Mouse (Mus musculus): ENCODE data around the gene Cenpi. TPM values are rescaled to one million over a fixed set of nuclear protein-coding genes. Genes with fewer than 3 reads are reported as not detected.

The Cenpi gene
- polyA plus RNA-seq, 1 experiment from 2014 or later = 17.1 TPM

DNA sequence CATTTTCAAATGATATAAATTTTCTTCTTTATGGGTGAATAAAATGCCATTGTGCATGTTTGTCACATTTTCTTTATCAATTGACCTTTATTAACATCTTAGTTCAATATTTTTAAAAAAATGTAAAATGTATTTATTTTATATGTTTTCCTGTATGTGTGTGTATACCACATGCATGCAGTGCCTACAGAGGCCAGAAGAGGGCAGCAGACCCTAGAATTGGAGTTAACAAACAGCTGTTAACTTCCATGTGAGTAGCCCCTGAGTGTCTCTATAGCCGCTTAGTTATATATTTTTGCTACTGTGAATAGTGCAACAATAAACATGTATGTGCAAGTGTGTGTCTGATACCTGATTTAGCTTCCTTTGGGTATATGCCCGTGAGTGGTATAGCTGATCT lies 25.4 kb downstream of the Cenpi start:
- no peaks in the 10 kb centered on the region for H3K9me3 ChIP-seq (replicated peaks; ENCODE audit: control insufficient read depth, low read length)
- no peaks in the 10 kb centered on the region for H3K27me3 ChIP-seq (ENCODE audit: control insufficient read depth, insufficient read depth, low read depth, low read length)
- ATAC-seq (ENCODE audit: low read depth) = no peak
- H3K4me1 ChIP-seq (ENCODE audit: control insufficient read depth, low read depth, low read length) = no peaks in the 10 kb centered on the region
- H3K36me3 ChIP-seq (ENCODE audit: control insufficient read depth, insufficient read depth) = peaks cover 2% of the 10 kb centered on the region; the same call in 1 of the 2 replicates
- no peak overlapping the region for H3K4me3 ChIP-seq (ENCODE audit: low read depth, low read length)
- WGBS (ENCODE audit: insufficient replicate concordance) = 84% methylated on average over 2 of the region's 2 CpGs
- H3K9ac ChIP-seq (ENCODE audit: low read depth, low read length) = no peak overlapping the region
- H3K4me2 ChIP-seq (ENCODE audit: low read depth, low read length) = no peak overlapping the region
- H3K27ac ChIP-seq (ENCODE audit: low read length) = no peak overlapping the region

DNA sequence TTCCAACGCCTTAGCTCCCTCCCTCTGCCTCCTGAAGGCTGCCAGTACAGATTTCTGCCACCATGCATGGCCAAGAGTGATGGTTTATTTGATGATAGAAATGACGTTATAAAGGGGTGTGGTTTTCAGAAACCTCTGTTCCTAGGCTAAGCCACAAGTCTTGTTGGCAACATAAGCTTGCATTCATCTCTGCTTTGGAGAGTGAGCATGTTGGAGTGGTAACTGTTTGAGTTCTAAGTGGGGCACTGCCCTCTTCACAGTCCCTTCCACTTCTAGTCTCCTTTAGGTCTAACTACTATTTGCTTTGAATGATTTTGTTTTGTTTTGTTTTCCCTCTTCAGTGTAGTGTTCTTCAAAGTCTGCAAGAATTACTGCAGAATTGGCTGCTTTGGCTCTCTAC lies 34.9 kb downstream of the Cenpi start:
- ATAC-seq (ENCODE audit: low read depth) = no peak
- WGBS (ENCODE audit: insufficient replicate concordance) = 68% methylated on average over 2 of the region's 2 CpGs
- Histone ChIP-seq H3K4me1 (ENCODE audit: control insufficient read depth, low read depth, low read length) (no peaks in the 10 kb centered on the region), H3K4me3 (ENCODE audit: low read depth, low read length) (no peak overlapping the region), H3K4me2 (ENCODE audit: low read depth, low read length) (no peak overlapping the region), H3K9me3 (replicated peaks; ENCODE audit: control insufficient read depth, low read length) (no peaks in the 10 kb centered on the region), H3K9ac (ENCODE audit: low read depth, low read length) (no peak overlapping the region), H3K27ac (ENCODE audit: low read length) (no peak overlapping the region), H3K27me3 (ENCODE audit: control insufficient read depth, insufficient read depth, low read depth, low read length) (no peaks in the 10 kb centered on the region), H3K36me3 (ENCODE audit: control insufficient read depth, insufficient read depth) (no peaks in the 10 kb centered on the region; the same call in 1 of the 2 replicates)

DNA sequence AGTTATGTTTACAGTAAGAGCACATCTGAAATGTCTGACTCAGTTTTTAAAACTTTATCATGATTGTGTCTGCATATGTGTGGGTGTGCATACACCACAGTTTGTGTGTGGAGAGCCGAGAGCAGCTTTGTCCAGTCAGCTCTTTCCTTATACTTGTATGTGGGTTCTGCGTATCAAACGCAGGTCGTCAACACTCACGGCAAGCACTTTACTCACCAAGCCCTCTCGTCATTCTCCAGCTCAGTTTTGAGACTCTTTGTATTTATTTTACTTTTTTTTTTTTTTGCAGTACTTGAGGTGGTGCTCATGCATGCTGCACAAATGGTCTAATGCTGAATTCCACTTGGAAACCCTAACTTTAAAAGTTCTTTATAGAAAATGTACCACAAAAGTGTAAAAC lies 42.3 kb downstream of the Cenpi start:
- Histone ChIP-seq H3K9ac (ENCODE audit: low read depth, low read length) (no peak overlapping the region), H3K4me3 (ENCODE audit: low read depth, low read length) (no peak overlapping the region), H3K27me3 (ENCODE audit: control insufficient read depth, insufficient read depth, low read depth, low read length) (no peaks in the 10 kb centered on the region), H3K27ac (ENCODE audit: low read length) (no peak overlapping the region), H3K4me2 (ENCODE audit: low read depth, low read length) (no peak overlapping the region), H3K9me3 (replicated peaks; ENCODE audit: control insufficient read depth, low read length) (no peaks in the 10 kb centered on the region), H3K4me1 (ENCODE audit: control insufficient read depth, low read depth, low read length) (no peaks in the 10 kb centered on the region), H3K36me3 (ENCODE audit: control insufficient read depth, insufficient read depth) (peaks cover 3% of the 10 kb centered on the region; the same call in 1 of the 2 replicates)
- ATAC-seq (ENCODE audit: low read depth) = no peak
- 82% methylated on average over 6 of the region's 6 CpGs for WGBS (ENCODE audit: insufficient replicate concordance)

DNA sequence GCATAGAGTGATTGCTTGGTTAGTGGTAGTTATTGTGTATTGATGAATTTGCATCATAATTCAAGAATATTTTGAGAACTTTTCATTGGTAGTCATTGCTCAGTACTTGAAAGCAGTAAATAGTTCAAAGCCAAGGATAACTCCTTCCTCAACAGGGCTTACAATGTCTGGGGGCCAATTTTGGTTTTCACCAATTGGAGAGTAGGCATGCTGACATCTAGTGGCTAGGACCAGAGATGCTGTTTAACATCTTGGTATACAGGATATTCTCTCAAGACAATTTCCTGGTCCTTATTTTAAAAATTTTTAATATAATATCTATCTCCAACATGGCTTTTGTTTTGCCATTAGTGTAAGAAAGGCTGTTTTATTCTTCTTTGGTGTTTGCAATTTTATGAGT lies 46.0 kb downstream of the Cenpi start:
- no peak for ATAC-seq (ENCODE audit: low read depth)
- H3K4me1 ChIP-seq (ENCODE audit: control insufficient read depth, low read depth, low read length) = no peaks in the 10 kb centered on the region
- H3K4me2 ChIP-seq (ENCODE audit: low read depth, low read length) = no peak overlapping the region
- H3K9me3 ChIP-seq (replicated peaks; ENCODE audit: control insufficient read depth, low read length) = no peaks in the 10 kb centered on the region
- H3K4me3 ChIP-seq (ENCODE audit: low read depth, low read length) = no peak overlapping the region
- H3K9ac ChIP-seq (ENCODE audit: low read depth, low read length) = no peak overlapping the region
- peaks cover 3% of the 10 kb centered on the region; the same call in 1 of the 2 replicates for H3K36me3 ChIP-seq (ENCODE audit: control insufficient read depth, insufficient read depth)
- no peak overlapping the region for H3K27ac ChIP-seq (ENCODE audit: low read length)
- H3K27me3 ChIP-seq (ENCODE audit: control insufficient read depth, insufficient read depth, low read depth, low read length) = no peaks in the 10 kb centered on the region

DNA sequence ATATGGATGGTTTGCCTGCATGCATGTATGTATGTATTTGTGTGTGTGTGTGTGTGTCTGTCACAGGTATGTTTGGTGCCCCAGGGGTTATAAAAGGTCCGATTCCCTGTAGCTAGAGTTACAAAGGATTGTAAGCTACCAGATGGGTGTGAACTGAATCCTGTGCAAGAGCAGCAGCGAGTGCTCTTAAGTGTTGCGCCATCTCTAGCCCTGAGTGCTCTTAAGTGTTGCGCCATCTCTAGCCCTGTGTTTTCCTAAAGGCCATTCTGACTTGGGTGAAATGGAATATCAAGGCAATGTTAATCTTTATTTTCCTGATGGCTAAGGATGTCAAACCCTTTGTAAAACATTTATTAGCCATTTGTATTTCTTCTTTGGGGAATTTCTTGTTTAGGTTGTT lies 51.5 kb downstream of the Cenpi start:
- no peak overlapping the region for H3K9ac ChIP-seq (ENCODE audit: low read depth, low read length)
- H3K4me2 ChIP-seq (ENCODE audit: low read depth, low read length) = no peak overlapping the region
- ATAC-seq (ENCODE audit: low read depth) = no peak
- no peaks in the 10 kb centered on the region for H3K4me1 ChIP-seq (ENCODE audit: control insufficient read depth, low read depth, low read length)
- 78% methylated on average over 4 of the region's 4 CpGs for WGBS (ENCODE audit: insufficient replicate concordance)
- no peaks in the 10 kb centered on the region for H3K36me3 ChIP-seq (ENCODE audit: control insufficient read depth, insufficient read depth)
- H3K9me3 ChIP-seq (replicated peaks; ENCODE audit: control insufficient read depth, low read length) = no peaks in the 10 kb centered on the region
- no peaks in the 10 kb centered on the region for H3K27me3 ChIP-seq (ENCODE audit: control insufficient read depth, insufficient read depth, low read depth, low read length)
- H3K4me3 ChIP-seq (ENCODE audit: low read depth, low read length) = no peak overlapping the region
- H3K27ac ChIP-seq (ENCODE audit: low read length) = no peak overlapping the region

DNA sequence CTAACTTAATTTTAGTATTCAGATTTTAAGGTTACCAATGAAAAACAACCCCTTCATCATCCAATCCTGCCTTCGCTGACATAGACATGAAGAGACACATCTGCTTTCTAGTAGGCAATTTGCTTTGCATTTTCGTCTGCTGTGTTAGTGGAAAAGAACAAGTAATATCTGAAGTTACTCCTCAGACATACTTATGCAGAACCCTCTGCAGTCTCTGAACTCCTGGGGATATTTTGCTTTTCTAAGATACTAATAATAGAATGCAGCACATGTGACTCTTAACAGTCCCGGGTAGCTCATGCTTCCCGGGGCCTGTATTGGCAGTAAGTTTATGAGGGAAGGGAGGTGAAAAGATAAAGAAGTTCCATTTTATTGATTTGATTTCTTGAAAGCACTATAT lies 54.3 kb downstream of the Cenpi start:
- Histone ChIP-seq H3K36me3 (ENCODE audit: control insufficient read depth, insufficient read depth) (no peaks in the 10 kb centered on the region), H3K27me3 (ENCODE audit: control insufficient read depth, insufficient read depth, low read depth, low read length) (no peaks in the 10 kb centered on the region), H3K4me2 (ENCODE audit: low read depth, low read length) (no peak overlapping the region), H3K9me3 (replicated peaks; ENCODE audit: control insufficient read depth, low read length) (no peaks in the 10 kb centered on the region), H3K4me3 (ENCODE audit: low read depth, low read length) (no peak overlapping the region), H3K27ac (ENCODE audit: low read length) (no peak overlapping the region), H3K9ac (ENCODE audit: low read depth, low read length) (no peak overlapping the region), H3K4me1 (ENCODE audit: control insufficient read depth, low read depth, low read length) (no peaks in the 10 kb centered on the region)
- 82% methylated on average over 4 of the region's 4 CpGs for WGBS (ENCODE audit: insufficient replicate concordance)
- ATAC-seq (ENCODE audit: low read depth) = no peak

DNA sequence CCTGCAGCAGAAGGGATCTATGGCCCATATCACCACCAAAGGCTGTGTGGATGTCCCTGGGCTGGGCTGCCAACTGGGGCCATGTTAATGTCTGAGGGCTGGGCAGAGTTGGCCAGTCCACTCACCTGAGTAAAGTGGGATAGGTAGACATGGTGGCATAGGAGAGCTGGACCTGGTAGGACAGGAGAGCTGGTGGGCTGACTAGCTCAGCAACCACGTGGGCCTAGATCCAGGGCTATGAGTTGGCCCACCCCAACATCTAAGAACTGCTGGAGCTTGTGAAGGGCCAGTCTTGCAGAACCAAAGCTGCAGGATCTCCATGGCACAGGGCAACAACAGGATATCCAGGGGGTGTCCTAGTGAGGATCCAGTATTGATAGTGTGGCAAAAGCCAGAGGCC lies 57.5 kb downstream of the Cenpi start:
- no peak overlapping the region for H3K4me2 ChIP-seq (ENCODE audit: low read depth, low read length)
- H3K36me3 ChIP-seq (ENCODE audit: control insufficient read depth, insufficient read depth) = no peaks in the 10 kb centered on the region
- ATAC-seq (ENCODE audit: low read depth) = no peak
- 67% methylated on average over 1 of the region's 1 CpGs for WGBS (ENCODE audit: insufficient replicate concordance)
- H3K27ac ChIP-seq (ENCODE audit: low read length) = no peak overlapping the region
- H3K9ac ChIP-seq (ENCODE audit: low read depth, low read length) = no peak overlapping the region
- no peaks in the 10 kb centered on the region for H3K4me1 ChIP-seq (ENCODE audit: control insufficient read depth, low read depth, low read length)
- no peak overlapping the region for H3K4me3 ChIP-seq (ENCODE audit: low read depth, low read length)
- H3K9me3 ChIP-seq (replicated peaks; ENCODE audit: control insufficient read depth, low read length) = no peaks in the 10 kb centered on the region
- H3K27me3 ChIP-seq (ENCODE audit: control insufficient read depth, insufficient read depth, low read depth, low read length) = no peaks in the 10 kb centered on the region

DNA sequence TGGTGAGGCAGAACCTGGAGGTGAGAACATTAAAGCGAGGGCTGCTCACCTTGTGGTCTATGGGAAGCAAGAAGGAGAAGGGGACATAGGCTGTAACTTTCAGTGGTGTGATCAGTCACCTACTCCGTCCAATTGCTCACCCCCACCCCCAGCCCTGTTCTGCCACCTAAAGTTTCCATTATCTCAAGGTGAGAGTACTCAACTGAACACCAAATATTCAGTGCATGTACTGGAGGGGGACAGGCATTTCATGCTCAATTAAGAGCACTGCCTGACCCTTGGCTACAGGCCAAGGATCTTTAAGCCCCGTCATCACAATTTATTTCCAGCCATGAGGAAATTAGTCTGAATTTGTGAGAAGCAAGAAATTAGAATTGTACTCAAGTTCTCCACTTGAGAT lies 58.7 kb downstream of the Cenpi start:
- no peaks in the 10 kb centered on the region for H3K36me3 ChIP-seq (ENCODE audit: control insufficient read depth, insufficient read depth)
- WGBS (ENCODE audit: insufficient replicate concordance) = 78% methylated on average over 3 of the region's 3 CpGs
- no peak overlapping the region for H3K27ac ChIP-seq (ENCODE audit: low read length)
- no peak overlapping the region for H3K4me3 ChIP-seq (ENCODE audit: low read depth, low read length)
- no peaks in the 10 kb centered on the region for H3K9me3 ChIP-seq (replicated peaks; ENCODE audit: control insufficient read depth, low read length)
- no peak overlapping the region for H3K4me2 ChIP-seq (ENCODE audit: low read depth, low read length)
- no peaks in the 10 kb centered on the region for H3K4me1 ChIP-seq (ENCODE audit: control insufficient read depth, low read depth, low read length)
- no peak overlapping the region for H3K9ac ChIP-seq (ENCODE audit: low read depth, low read length)
- no peak for ATAC-seq (ENCODE audit: low read depth)
- H3K27me3 ChIP-seq (ENCODE audit: control insufficient read depth, insufficient read depth, low read depth, low read length) = no peaks in the 10 kb centered on the region

DNA sequence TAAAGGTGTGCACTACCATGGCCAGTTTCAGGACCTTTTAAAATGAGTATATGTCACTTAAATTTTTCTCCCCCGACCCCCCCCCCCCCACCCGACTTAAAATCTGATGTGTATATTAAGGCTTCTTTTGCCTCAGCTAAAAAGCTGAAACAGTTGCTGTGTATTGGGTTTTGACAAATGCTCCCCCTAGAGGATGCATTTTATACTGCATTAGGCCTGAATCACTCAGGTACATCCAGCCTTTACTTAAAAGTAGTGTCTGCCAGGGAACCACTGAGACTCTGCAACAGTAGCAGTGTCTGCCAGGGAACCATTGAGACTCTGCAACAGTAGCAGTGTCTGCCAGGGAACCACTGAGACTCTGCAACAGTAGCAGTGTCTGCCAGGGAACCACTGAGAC lies 63.4 kb downstream of the Cenpi start:
- Histone ChIP-seq H3K4me3 (ENCODE audit: low read depth, low read length) (no peak overlapping the region), H3K36me3 (ENCODE audit: control insufficient read depth, insufficient read depth) (no peaks in the 10 kb centered on the region), H3K27me3 (ENCODE audit: control insufficient read depth, insufficient read depth, low read depth, low read length) (no peaks in the 10 kb centered on the region), H3K9ac (ENCODE audit: low read depth, low read length) (no peak overlapping the region), H3K9me3 (replicated peaks; ENCODE audit: control insufficient read depth, low read length) (no peaks in the 10 kb centered on the region), H3K27ac (ENCODE audit: low read length) (no peak overlapping the region), H3K4me1 (ENCODE audit: control insufficient read depth, low read depth, low read length) (no peaks in the 10 kb centered on the region), H3K4me2 (ENCODE audit: low read depth, low read length) (no peak overlapping the region)
- WGBS (ENCODE audit: insufficient replicate concordance) = 0% methylated on average over 2 of the region's 2 CpGs
- no peak for ATAC-seq (ENCODE audit: low read depth)

DNA sequence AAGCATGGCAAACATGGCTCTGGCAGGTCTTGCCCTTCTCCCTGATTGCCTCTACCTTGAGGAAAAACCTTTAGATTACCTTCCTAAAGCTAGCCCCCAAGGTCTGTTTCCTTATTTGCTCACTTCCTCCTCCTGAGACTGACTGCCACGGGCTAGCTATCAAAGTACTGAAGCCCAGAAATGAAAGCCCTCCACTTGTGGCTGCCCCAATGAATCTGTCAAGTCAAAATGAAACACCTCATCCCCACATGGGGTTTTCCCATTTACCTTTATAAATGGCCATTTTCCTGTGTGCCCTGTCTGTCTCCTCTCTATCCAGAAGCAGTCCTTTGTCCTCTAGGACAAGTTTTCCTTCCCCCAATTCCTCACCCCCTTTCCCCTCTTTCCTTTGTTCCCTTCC lies 66.3 kb downstream of the Cenpi start:
- Histone ChIP-seq H3K27me3 (ENCODE audit: control insufficient read depth, insufficient read depth, low read depth, low read length) (no peaks in the 10 kb centered on the region), H3K4me3 (ENCODE audit: low read depth, low read length) (no peak overlapping the region), H3K36me3 (ENCODE audit: control insufficient read depth, insufficient read depth) (no peaks in the 10 kb centered on the region), H3K4me2 (ENCODE audit: low read depth, low read length) (no peak overlapping the region), H3K27ac (ENCODE audit: low read length) (no peak overlapping the region), H3K9ac (ENCODE audit: low read depth, low read length) (no peak overlapping the region), H3K4me1 (ENCODE audit: control insufficient read depth, low read depth, low read length) (no peaks in the 10 kb centered on the region), H3K9me3 (replicated peaks; ENCODE audit: control insufficient read depth, low read length) (no peaks in the 10 kb centered on the region)
- no peak for ATAC-seq (ENCODE audit: low read depth)
- WGBS (ENCODE audit: insufficient replicate concordance) = 32% methylated on average over 1 of the region's 1 CpGs
